Mouse (Mus musculus): ENCODE data around the gene Chit1.
A peak's percentile ranks its signal among the peaks of the same experiment; 100 is the strongest.

The Chit1 gene

DNA sequence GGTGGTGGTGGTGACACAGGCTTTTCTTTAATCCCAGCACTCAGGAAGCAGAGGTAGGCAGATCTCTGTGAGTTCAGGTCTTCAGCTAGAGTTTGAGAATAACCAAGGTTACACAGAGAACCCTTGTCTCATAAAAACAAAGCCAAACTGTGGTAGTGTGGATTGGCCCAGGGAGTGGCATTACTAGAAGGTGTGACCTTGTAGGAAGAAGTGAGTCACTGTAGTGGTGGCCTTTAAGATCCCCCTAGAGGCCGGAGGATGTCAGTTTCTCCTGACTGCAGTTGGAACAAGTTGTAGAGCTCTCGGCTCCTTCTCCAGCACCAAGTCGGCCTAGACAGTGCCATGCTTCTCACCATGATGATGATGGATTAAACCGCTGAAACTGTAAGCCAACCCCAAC lies at the start of gene Chit1:
Gene Chit1 (plus strand): TSS at position 264 of the 400 bp plus-strand sequence.
- no peak for DNase-seq (ENCODE audit: low read depth, low spot score)

DNA sequence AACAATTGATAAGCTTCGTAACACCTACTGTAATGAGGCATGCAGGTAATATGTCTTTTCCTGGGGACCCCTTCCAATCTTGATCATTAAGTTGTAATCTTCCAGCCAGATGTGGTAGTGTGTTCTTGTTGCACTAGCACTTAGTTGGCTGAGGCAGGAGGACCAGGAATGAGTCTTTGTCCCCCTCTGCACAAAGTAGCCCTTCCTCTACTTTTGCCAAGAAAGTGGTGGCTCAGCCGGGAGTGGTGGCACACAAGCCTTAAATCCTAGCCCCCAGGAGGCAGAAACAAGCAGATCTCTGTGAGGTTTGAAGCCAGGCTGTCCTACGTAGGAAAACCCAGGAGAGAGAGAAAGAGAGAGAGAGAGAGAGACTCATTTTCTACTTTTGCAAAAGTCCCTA lies 49.1 kb upstream of the Chit1 start:
- DNase-seq (ENCODE audit: low read depth, low spot score) = no peak

DNA sequence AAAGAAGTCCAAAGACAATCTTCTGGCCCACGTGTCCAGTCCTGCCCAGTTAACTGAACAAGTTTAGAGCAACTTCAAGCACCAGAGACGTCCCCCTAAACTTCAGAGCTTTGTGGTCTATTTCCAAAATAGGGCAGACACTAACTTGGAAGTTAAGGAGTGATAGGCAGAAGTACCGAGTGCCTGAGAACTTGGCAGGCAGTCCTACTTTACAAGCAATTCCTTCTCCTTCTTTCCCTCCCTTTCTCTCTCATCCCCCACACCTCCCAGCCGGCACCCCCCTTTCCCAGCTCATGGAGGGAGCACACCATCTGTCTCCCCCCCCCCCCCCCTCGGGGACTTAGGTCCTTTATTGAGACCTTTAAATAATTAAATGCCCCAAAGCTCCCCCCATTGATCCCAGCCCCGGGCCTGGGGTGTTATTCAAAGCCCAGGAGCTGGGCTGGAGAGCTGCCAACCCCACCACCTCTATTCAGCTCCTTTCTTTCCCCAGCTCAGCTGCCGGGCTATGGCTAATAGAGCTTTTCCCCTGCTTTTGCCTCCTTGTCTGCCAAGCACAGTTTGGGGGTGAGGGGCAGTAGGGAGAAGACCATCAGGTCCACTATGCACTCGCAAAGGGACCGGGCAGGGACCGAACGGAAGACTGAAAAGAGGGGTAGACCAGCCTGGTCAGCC lies 48.5 kb upstream of the Chit1 start:
- peak; percentile 64 for DNase-seq (ENCODE audit: low read depth, low spot score)

DNA sequence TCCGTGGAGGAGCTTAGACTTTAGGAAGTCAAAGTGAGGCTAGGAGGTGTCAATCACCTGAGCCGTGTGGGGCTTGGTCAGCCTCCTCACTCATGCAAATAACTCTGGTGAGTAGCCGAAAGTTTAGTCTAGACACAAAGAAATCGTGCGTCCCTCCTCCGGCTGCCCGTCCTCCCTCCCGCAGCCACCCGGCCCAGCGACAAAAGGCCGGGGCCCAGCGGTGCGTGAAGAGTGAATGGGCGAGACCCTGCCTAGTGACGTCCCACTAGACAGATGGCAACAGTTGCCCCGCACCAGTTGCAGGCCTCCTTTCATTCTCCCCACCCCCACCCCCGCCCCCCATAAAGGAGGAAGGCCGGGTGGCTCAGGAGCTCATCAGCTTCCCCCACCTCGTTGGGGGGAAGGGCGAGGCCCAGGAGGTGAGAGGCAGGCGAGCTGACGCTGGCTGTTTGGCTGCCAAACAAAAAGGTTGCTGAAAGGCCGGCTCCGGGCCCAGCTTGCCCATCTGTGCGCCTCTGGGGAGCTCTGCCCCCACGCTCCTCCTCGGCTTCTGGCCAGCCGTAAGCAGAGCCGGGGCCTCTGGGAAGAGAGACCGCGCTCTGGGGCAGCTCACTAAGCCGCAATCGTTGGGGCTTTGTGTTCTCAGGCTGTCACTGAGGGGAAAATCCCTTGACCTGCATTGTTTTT lies 47.8 kb upstream of the Chit1 start:
- DNase-seq (ENCODE audit: low read depth, low spot score) = peak; percentile 65

DNA sequence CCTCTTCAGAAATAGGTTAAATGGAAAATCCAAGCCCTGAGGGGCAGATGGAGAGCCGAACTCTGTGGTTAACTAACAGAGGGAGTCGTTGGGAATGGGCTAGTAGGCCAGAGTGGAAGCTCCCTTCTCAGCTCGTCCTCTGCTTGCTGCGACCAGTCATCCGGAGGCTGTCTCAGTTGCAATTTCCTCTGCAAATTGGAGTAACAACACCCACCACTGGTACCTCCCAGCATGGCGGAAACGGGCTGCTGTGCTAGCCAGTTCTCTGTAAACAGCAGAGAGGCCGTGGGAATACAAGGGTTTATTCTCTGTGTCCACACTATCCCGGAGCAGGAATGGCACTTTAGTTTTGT lies 47.3 kb upstream of the Chit1 start:
- no peak for DNase-seq (ENCODE audit: low read depth, low spot score)

DNA sequence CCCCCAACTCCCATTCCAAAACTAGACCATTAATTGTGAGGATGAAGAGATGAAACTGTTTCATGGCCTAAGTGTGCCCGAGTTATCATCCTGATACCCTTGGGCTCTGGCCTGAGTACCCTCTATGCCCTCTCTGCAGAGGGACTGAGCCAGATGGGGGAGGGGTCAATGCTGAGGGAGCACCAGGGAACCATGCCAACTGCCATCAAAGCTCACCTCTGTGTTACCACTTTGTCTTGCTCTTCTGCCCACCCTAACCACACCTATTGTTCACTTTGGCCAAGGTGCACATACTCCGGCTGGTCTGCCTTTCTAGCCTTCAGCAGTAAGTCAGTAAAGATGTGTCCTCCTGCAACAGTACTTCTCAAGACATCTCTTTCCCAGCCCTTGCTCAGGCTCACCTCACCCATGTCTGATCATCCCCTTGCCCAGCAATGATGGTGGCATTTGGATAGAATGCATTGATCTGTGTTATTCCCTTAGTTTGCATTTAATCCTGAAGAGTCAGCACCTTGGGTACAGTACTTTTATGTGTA lies 46.7 kb upstream of the Chit1 start:
- DNase-seq (ENCODE audit: low read depth, low spot score) = no peak

DNA sequence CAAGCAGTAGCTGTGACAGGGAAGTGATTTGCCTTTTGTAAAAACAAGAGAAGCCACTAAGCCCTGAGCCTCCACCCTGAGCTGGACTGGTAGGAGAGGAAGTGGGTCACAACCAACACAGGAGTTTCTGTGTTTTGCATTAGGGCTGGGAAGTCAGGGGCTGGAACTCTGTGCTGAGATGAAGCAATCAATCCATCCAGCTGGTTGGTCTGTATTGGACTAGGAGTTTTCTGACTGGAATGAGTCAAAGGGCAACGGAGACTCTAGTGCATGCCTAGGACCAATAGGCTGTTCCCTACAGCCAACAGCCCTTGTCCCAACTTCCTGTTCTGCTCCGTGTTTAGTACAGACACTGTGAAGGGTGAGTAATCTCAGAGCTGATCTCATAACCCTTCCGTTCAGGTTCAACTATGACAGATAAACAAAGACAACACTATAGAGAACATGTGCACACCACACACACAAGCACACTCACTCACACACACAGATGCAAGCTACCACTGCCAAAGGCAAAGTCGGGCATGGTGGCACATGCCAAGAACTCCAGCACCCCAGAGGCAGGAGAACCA lies 45.7 kb upstream of the Chit1 start:
- no peak for DNase-seq (ENCODE audit: low read depth, low spot score)

DNA sequence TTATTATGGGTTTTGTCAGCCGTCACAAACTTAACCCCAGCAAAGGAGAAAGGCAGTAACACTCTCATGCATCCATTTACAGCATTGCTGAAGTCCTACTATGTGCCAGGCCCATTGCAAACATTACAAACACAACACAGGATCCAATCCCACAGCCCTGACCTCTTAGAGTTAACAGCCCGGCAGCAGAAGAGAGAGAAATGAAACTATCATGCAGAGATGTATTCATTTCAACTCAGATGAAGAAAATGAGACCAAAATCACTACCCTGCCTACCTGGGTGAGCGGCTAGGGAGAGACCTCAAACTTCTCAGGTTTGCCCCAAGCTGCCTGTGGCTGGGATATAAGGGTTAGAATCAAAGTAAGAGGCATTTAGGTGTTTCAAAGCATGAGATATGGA lies 44.5 kb upstream of the Chit1 start:
- DNase-seq (ENCODE audit: low read depth, low spot score) = no peak

DNA sequence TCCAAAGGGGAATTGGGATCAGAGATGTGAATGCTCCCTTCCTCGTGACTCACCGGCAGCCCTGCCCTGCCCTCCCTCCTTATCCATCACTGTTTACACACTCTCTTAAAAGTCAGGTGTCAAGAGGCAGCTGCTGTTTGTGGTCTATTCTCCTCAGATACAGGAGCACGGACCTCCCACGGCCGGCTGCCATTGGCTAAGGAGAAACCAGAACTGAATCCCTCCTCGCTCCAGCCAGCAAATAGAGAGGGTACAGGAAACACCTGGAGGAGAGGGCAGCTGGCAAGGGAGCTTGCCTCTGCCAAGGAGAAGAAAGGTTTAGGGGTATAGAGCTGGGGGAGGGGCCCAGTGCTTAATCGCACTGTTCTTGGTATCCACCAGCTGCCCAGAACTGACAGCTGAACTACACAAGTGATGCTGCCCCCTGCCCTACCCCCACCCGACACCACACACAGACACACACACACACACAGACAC lies 43.9 kb upstream of the Chit1 start:
- no peak for DNase-seq (ENCODE audit: low read depth, low spot score)

DNA sequence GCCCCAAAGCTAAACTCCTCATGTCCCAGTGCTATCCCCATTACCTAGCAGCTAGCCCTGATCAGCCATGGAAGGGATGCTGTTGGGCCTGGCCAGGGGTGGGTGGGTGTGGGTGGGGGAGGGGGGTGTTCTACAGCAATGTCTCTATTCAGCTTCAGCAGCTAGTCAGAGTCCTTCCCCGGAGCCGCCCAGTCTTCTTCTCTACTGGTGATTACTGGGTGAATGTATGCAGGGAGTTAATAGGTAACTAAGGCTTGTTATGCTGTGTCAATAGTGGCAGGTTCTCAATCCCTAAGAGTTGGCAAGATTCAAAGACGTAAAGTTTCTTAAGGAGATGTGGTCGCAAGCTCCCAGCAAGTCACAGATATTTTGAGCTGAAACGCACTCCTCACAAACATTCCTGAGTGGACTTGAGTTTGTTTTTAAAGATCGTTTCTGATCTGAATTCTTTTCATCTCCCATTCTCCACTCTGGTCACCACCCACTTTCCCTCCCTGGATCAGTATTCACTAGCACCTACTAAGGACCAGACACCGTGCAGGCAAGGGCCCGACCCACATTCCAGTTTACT lies 40.9 kb upstream of the Chit1 start:
- no peak for DNase-seq (ENCODE audit: low read depth, low spot score)

DNA sequence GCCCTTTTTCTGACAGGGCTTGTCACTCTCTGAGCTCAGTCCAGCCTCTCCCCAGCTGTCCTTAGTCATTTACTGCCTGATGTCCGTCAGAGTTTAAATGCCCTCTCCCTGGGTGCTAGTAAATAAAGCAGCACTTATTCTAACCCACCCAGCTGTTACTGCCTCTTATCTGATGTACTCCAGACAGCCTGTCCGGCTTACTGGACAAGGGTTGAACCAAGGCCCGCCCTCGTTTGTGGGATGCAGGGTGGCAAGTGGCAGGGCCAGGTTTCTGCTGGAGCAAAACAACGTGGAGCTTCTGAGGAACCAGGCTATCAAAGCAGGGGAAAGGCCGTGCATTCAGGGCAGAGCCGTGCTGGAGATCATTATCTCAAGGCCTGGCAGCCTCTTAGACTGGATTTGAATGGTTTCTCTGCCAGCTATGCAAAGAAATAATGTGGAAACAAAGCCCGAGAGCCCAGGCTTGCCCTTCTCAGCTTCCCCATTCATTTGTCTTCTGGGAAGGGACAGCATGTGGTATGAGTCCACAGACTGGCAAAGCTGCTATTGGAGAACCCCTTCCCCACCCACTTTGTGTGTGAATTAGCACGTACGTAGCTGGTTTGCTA lies 39.5 kb upstream of the Chit1 start:
- DNase-seq (ENCODE audit: low read depth, low spot score) = no peak

DNA sequence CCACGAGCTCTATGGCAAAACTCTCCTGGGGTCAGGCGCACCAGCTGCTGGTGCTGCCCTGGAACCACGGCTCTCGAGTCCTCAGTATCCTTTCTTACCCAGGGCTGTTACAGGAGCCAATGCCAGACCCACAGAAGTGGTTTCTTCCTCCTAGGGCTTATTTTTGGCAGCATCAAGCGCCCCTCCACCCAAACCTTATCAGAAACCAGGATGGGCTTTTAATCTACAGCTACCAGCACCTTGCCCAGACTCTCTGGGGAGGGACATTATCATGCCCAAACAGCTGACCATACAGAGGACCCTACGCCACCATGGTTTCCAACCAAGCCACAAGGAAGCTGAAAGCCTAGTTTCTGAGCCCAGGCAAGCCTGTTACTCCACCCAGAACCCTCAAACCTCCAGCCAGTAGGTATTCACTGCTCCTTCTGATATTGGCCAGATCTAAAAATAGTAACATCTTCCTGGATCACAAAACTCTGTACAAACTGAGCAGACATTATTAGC lies 37.9 kb upstream of the Chit1 start:
- DNase-seq (ENCODE audit: low read depth, low spot score) = no peak

DNA sequence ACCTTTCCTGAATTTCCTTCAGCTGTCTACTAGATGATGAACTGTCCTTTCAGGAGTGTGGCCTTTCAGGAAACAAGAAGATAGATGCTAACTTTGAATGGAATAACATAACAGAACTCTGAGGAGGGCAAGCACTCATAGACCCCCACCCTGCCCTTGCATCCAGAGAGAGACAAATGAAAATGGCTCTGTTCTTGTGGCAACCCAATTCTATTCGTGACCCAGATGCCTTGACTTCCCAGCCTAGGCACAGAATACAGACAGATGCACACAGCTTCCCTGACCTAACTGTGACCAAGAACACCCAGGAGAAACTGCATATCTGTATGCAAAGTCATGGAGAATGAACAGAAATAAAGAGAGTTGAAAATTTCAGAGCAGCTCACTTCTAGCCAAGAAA lies 37.4 kb upstream of the Chit1 start:
- no peak for DNase-seq (ENCODE audit: low read depth, low spot score)

DNA sequence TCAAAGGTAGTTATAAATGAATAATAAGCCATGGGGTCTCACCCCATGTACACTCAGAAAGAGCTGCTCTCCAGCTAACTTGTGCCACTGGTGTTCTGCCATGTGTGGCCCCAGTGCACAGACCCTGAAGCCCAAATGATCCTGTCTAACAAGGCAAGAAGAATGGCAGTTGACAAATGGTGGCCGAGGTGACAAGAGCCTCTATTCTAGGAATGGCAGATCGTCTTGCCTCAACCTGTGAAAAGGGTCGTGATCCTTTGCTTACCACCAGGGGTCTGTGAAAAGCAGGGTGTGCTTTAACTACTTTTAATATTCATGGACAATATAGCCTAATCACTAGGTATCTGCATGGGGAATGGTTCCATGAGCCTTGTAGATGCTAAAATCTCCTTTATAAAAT lies 36.9 kb upstream of the Chit1 start:
- no peak for DNase-seq (ENCODE audit: low read depth, low spot score)

DNA sequence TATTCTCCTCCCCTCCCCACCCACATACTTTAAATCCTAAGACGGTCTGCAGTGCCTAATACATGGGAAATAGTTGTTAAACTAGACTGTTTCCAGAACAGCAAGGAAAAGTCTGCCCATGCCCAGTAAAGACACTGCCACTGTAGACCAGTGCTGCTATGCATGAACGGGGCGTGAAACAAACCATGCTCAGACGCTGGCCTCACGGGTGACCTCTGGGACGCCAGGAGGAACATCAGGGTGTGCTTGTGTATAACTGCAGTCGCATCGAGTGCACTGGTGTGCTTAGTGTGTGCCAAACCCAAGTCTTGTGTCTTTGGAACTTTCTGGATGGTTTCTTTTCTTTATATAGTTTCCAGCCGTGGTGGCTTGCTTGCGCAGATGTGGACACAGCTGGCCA lies 36.4 kb upstream of the Chit1 start:
- DNase-seq (ENCODE audit: low read depth, low spot score) = no peak

DNA sequence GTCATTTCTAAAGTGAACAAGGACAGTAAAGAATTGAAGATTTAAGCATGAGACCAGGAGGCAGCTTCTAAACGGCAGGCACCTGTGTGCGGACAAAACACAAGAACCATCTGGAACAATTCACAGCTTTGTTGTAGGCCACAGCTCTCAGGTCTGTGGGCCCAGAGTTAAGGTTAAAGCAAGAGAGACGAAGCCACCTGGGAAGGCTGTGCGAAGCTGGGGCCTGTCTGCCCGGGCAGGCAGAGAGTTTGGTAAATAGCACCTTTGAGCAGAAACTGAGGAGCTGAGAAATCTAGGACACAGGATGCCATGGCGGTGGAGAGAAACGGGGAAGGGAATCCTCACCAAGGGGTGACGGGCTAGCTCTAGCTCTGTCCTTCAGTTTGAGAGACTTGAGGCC lies 35.5 kb upstream of the Chit1 start:
- DNase-seq (ENCODE audit: low read depth, low spot score) = no peak

DNA sequence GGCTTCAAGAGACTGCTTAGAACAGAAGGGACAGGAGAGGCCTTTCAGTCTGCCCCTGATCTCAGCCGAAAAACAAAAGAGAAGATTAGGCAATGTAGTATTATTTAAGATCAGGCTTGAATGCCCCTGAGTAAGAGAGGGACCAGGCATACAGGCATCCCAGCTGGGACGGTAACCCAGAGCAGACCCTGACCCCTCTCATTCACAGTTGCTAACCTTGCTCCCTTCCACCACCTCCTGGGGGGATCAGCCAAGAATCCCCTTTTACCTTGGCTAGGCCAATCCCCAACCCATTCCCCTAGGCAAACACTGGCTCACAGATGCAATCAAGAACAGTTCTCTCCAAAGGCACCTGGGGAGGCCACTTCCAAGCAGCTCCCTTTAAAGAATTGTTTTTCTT lies 34.3 kb upstream of the Chit1 start:
- DNase-seq (ENCODE audit: low read depth, low spot score) = no peak

DNA sequence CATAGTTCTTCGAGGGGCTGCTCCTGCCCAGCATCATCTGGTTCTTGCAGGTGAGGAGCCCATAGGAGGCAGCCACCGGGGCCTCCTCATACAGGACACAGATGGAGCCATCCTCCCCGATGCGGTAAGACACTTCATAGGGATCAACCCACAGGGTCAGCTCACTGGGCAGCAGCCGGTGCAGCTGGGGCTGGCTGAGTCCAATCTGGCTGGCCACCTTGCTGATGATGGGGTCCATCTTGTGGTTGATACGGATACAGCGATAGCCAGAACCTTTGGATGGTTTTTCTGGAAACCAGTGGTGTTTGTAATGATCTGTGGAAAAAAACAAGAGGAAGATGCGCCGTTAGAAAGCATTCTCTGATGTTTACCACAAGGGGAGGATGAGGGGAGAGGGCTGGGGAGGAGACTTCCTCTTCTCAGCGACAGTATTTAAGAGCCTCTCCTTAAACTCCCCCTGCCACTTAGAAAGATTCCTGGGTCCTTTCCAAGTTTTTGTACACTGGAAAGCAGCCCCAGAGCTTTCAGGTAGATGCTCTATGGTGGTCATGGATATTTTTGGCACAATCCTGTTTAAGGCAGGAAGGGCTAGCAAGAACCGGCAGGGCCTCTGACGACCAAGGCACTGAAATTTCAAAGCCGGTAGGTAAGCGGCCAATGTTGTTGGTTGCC lies 33.5 kb upstream of the Chit1 start:
- DNase-seq (ENCODE audit: low read depth, low spot score) = no peak

DNA sequence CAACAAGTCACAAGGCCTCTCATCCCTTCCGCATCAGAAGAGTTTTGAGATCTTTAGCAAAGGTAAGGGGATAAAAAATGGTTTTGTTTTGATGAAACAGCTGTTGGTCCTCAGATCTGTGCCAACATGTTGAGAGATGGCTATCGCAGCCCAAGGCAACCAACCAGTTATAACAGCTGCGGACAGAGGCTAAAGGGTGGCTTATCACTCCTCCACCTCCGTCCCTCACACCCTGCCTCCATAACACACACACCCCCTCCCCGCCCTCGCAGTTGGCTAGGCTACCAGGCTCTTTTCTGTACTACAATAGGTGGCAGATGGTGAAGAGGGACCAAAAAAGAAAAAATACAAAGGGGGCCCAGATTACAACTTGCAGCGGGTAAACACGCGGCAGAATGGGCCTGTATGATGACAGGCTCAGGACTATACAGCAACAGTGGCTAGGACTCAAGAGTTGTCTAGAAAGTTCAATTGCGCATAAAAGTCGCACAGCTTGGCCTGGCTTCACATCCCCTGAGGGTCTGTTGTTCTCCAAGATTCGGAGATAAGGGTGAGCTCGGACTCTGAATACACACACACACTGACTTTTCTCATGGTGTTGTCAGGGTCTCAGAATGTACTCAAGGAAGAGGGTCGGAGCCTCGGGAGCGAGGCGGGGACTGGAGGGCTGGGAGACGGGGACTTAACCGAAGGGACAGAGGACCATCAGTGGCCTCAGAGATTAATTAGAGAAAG lies 32.8 kb upstream of the Chit1 start:
- no peak for DNase-seq (ENCODE audit: low read depth, low spot score)

DNA sequence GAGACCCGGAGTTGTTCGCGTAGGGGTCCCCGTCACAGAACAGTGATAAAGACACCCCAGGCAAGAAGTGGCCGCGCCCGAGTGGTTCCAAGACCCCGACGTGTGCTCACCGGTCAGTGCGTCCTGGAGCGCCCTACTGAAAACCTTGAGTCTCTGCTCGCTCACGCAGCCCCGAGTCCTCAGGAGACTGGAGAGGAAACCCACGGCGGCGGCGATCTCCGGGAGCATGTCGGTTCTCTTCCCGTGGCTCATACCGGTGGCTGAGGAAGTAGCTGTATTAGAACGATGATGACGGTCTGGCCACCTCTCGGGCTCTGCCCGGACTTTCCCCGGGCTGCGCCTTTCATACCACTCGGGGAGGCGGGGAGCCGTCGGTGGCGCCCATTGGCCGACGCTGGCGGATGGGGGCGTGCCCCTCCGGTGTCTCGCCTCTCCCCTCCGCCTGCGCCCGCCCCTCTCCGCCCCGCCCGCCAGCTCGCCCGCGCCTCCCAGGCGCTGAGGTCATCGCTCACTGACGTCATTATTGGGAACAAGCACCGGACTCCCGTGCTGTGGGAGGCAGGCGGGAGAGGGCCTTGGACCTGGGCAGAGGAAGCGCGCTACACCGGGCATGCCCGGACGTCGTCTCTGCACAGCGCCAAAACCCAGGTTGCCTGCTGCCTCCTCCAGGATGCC lies 32.1 kb upstream of the Chit1 start, which contains the start of gene Btg2:
Gene Btg2 (minus strand): TSS at position 319 of the 675 bp plus-strand sequence.
- DNase-seq (ENCODE audit: low read depth, low spot score) = peak; percentile 89

Data from brain, embryonic 18.5 days (tissue).